Mouse (Mus musculus): ENCODE measurements around the gene Hspg2.

Gene Hspg2

GRCm38 (mm10) chr4:137502183-137502582, 33.6 kb downstream of the Hspg2 start:
- no peak for DNase-seq (ENCODE audit: low read depth)

GRCm38 (mm10) chr4:137502801-137503200, 34.2 kb downstream of the Hspg2 start:
- no peak for DNase-seq (ENCODE audit: low read depth)

- DNase-seq (ENCODE audit: low read depth) = no peak
These were observed 35.0 kb downstream of the Hspg2 start for GRCm38 (mm10) chr4:137503509-137503971.

- DNase-seq (ENCODE audit: low read depth) = no peak
These were observed 38.1 kb downstream of the Hspg2 start for GRCm38 (mm10) chr4:137506629-137507028.

GRCm38 (mm10) chr4:137509528-137509927, 41.0 kb downstream of the Hspg2 start:
- DNase-seq (ENCODE audit: low read depth) = no peak

GRCm38 (mm10) chr4:137510021-137510696, 41.6 kb downstream of the Hspg2 start:
- DNase-seq (ENCODE audit: low read depth) = no peak

- DNase-seq (ENCODE audit: low read depth) = no peak
These were observed 44.3 kb downstream of the Hspg2 start for GRCm38 (mm10) chr4:137512897-137513296.

- DNase-seq (ENCODE audit: low read depth) = no peak
These were observed 49.6 kb downstream of the Hspg2 start for GRCm38 (mm10) chr4:137517989-137518691.

GRCm38 (mm10) chr4:137518746-137519145, 50.2 kb downstream of the Hspg2 start:
- no peak for DNase-seq (ENCODE audit: low read depth)

- DNase-seq (ENCODE audit: low read depth) = no peak
These were observed 51.8 kb downstream of the Hspg2 start for GRCm38 (mm10) chr4:137520346-137520745.

GRCm38 (mm10) chr4:137521966-137522365, 53.4 kb downstream of the Hspg2 start:
- no peak for DNase-seq (ENCODE audit: low read depth)

GRCm38 (mm10) chr4:137525426-137525825, 56.9 kb downstream of the Hspg2 start:
- no peak for DNase-seq (ENCODE audit: low read depth)

- DNase-seq (ENCODE audit: low read depth) = no peak
These were observed 58.8 kb downstream of the Hspg2 start for GRCm38 (mm10) chr4:137527368-137527767.

- no peak for DNase-seq (ENCODE audit: low read depth)
These were observed 59.3 kb downstream of the Hspg2 start for GRCm38 (mm10) chr4:137527872-137528271.

GRCm38 (mm10) chr4:137540356-137540755, 71.8 kb downstream of the Hspg2 start:
- no peak for DNase-seq (ENCODE audit: low read depth)

GRCm38 (mm10) chr4:137542968-137543367, 74.4 kb downstream of the Hspg2 start:
- DNase-seq (ENCODE audit: low read depth) = no peak

GRCm38 (mm10) chr4:137545568-137545967, 77.0 kb downstream of the Hspg2 start:
- no peak for DNase-seq (ENCODE audit: low read depth)

GRCm38 (mm10) chr4:137546003-137546525, 77.5 kb downstream of the Hspg2 start:
- peak; percentile 35 for DNase-seq (ENCODE audit: low read depth)

GRCm38 (mm10) chr4:137553466-137553865, 84.9 kb downstream of the Hspg2 start:
- no peak for DNase-seq (ENCODE audit: low read depth)

GRCm38 (mm10) chr4:137556673-137557210, 88.2 kb downstream of the Hspg2 start:
- no peak for DNase-seq (ENCODE audit: low read depth)

- no peak for DNase-seq (ENCODE audit: low read depth)
These were observed 101.3 kb downstream of the Hspg2 start for GRCm38 (mm10) chr4:137569873-137570272.

GRCm38 (mm10) chr4:137574469-137574868, 105.9 kb downstream of the Hspg2 start, which contains the start of gene Ldlrad2:
Gene Ldlrad2, minus strand, starts transcription at chr4:137574569.
- DNase-seq (ENCODE audit: low read depth) = no peak

GRCm38 (mm10) chr4:137577486-137577885, 108.9 kb downstream of the Hspg2 start:
- no peak for DNase-seq (ENCODE audit: low read depth)

All from c-Kit-positive CD71-negative TER-119-negative erythroid progenitor cells, embryonic 14.5 days (primary cell).